Mouse (Mus musculus): ENCODE measurements at regions not wholly inside any gene's neighbourhood (a gene's known extent, or its start where the extent isn't known, plus 50 kb on each side); places are given as distances from the start of the nearest gene placed in this dataset.

- TF ChIP-seq POLR2A (IDR thresholded peaks at IDR 0.05; ENCODE audit: extremely low read depth, insufficient read depth, low read length) (no peak), CTCF (IDR thresholded peaks at IDR 0.05; ENCODE audit: extremely low read depth, insufficient read depth, low read length) (no peak)
Observed at GRCm38 (mm10) chr1:193919243-193919642, 549.1 kb upstream of the Camk1g start.

Measured in cortical plate, adult 2 months (tissue).